Mouse (Mus musculus) midbrain, embryonic 10.5 days (tissue): Measurements from ENCODE around the gene Phf7. TPM values are rescaled to one million over a fixed set of nuclear protein-coding genes. Genes with fewer than 3 reads are reported as not detected.

ENCODE experiments used
- DNase-seq: peaks from one replicate; pipeline ENCODE4 v3.0.0-alpha.2; 2017; ENCODE audit warnings: low spot score
- H3K27ac ChIP-seq: fragments of 300-500 bp; sonication (generic); replicated peaks from 2 replicates; pipeline ENCODE4 v1.5.1; 2016; ENCODE audit warnings: mild to moderate bottlenecking
- H3K27me3 ChIP-seq: fragments of 300-500 bp; sonication (generic); 2 replicates; pipeline ENCODE4 v1.6.1; 2016; ENCODE audit warnings: low read depth, mild to moderate bottlenecking; ENCODE audit not compliant: poor library complexity, severe bottlenecking
- H3K36me3 ChIP-seq: fragments of 300-500 bp; sonication (generic); 2 replicates; pipeline ENCODE4 v1.6.1; 2016; ENCODE audit warnings: mild to moderate bottlenecking, moderate library complexity
- H3K4me1 ChIP-seq: fragments of 300-500 bp; sonication (generic); 2 replicates; pipeline ENCODE4 v1.6.1; 2016
- H3K4me3 ChIP-seq: fragments of 300-500 bp; sonication (generic); 2 replicates; pipeline ENCODE4 v1.5.1; 2016; ENCODE audit warnings: mild to moderate bottlenecking, moderate library complexity
- H3K9me3 ChIP-seq: fragments of 300-500 bp; sonication (generic); replicated peaks from 2 replicates; pipeline ENCODE4 v1.6.1; 2016; ENCODE audit warnings: mild to moderate bottlenecking
- whole genome bisulfite sequencing: fragments of 180-500 bp; shearing (Covaris S2); methylation state at CpG from one replicate; pipeline ENCODE4 v1.1.7; 2016; 5-methylcytosine and 5-hydroxymethylcytosine counted together
- polyA plus RNA-seq: library from polyadenylated mRNA; unstranded; fragments of >200 nt; fragmentation: Nextera tagmentation; extraction: Ambion mirVana; gene quantifications from 2 replicates; pipeline ENCODE4 v1.2.1, GENCODE M21; 2016

The Phf7 gene
- polyA plus RNA-seq, 1 experiment from 2014 or later, result 13.4 TPM

GRCm38 (mm10) chr14:31205562-31206467 is 45.3 kb downstream of the Phf7 start:
- no peaks in the 10 kb centered on the region for H3K27me3 ChIP-seq
- peak overlapping the region; percentile 99 for H3K27ac ChIP-seq
- WGBS, result 2% methylated on average over 39 of the region's 39 CpGs
- DNase-seq, result peak; percentile 62
- peaks cover 27% of the 10 kb centered on the region for H3K4me1 ChIP-seq
- peak overlapping the region; percentile 88 for H3K4me3 ChIP-seq
- peaks cover 41% of the 10 kb centered on the region for H3K36me3 ChIP-seq
- H3K9me3 ChIP-seq, result no peaks in the 10 kb centered on the region

GRCm38 (mm10) chr14:31205244-31205561 is 45.9 kb downstream of the Phf7 start:
- H3K4me1 ChIP-seq, result peaks cover 27% of the 10 kb centered on the region
- H3K27me3 ChIP-seq, result no peaks in the 10 kb centered on the region
- no peaks in the 10 kb centered on the region for H3K9me3 ChIP-seq
- DNase-seq, result peak; percentile 33
- H3K27ac ChIP-seq, result peak overlapping the region; percentile 99
- H3K36me3 ChIP-seq, result peaks cover 47% of the 10 kb centered on the region
- WGBS, result 35% methylated on average over 8 of the region's 8 CpGs
- peak overlapping the region; percentile 88 for H3K4me3 ChIP-seq

- Histone ChIP-seq H3K36me3 (peaks cover 50% of the 10 kb centered on the region), H3K9me3 (no peaks in the 10 kb centered on the region), H3K4me3 (peak overlapping the region; percentile 88), H3K27ac (peak overlapping the region; percentile 99), H3K4me1 (peaks cover 27% of the 10 kb centered on the region), H3K27me3 (no peaks in the 10 kb centered on the region)
- WGBS, result 84% methylated on average over 4 of the region's 4 CpGs
- DNase-seq, result no peak
These were observed 46.3 kb downstream of the Phf7 start for GRCm38 (mm10) chr14:31204844-31205243.

GRCm38 (mm10) chr14:31200038-31200437 is 51.1 kb downstream of the Phf7 start:
- 89% methylated on average over 3 of the region's 3 CpGs for WGBS
- H3K36me3 ChIP-seq, result peaks cover 97% of the 10 kb centered on the region
- no peak overlapping the region for H3K4me3 ChIP-seq
- H3K27ac ChIP-seq, result no peak overlapping the region
- DNase-seq, result no peak
- H3K9me3 ChIP-seq, result no peaks in the 10 kb centered on the region
- H3K27me3 ChIP-seq, result no peaks in the 10 kb centered on the region
- peaks cover 18% of the 10 kb centered on the region for H3K4me1 ChIP-seq

GRCm38 (mm10) chr14:31199599-31199998 is 51.5 kb downstream of the Phf7 start:
- no peak for DNase-seq
- peaks cover 13% of the 10 kb centered on the region for H3K4me1 ChIP-seq
- no peaks in the 10 kb centered on the region for H3K9me3 ChIP-seq
- H3K4me3 ChIP-seq, result no peak overlapping the region
- peaks cover 99% of the 10 kb centered on the region for H3K36me3 ChIP-seq
- H3K27ac ChIP-seq, result no peak overlapping the region
- 95% methylated on average over 7 of the region's 7 CpGs for WGBS
- no peaks in the 10 kb centered on the region for H3K27me3 ChIP-seq

GRCm38 (mm10) chr14:31197547-31198516 is 53.3 kb downstream of the Phf7 start:
- peaks cover 99% of the 10 kb centered on the region for H3K36me3 ChIP-seq
- no peaks in the 10 kb centered on the region for H3K9me3 ChIP-seq
- H3K27me3 ChIP-seq, result no peaks in the 10 kb centered on the region
- no peak for DNase-seq
- H3K4me3 ChIP-seq, result no peak overlapping the region
- H3K4me1 ChIP-seq, result peaks cover 6% of the 10 kb centered on the region; the same call in 1 of the 2 replicates
- WGBS, result 82% methylated on average over 16 of the region's 16 CpGs
- no peak overlapping the region for H3K27ac ChIP-seq

GRCm38 (mm10) chr14:31195968-31196367 is 55.1 kb downstream of the Phf7 start:
- H3K27ac ChIP-seq, result no peak overlapping the region
- H3K9me3 ChIP-seq, result no peaks in the 10 kb centered on the region
- no peaks in the 10 kb centered on the region for H3K27me3 ChIP-seq
- no peak overlapping the region for H3K4me3 ChIP-seq
- peaks cover 6% of the 10 kb centered on the region; the same call in 1 of the 2 replicates for H3K4me1 ChIP-seq
- peaks cover 99% of the 10 kb centered on the region for H3K36me3 ChIP-seq
- no peak for DNase-seq

- Histone ChIP-seq H3K9me3 (no peaks in the 10 kb centered on the region), H3K4me1 (peaks cover 6% of the 10 kb centered on the region; the same call in 1 of the 2 replicates), H3K4me3 (no peak overlapping the region), H3K27ac (no peak overlapping the region), H3K27me3 (no peaks in the 10 kb centered on the region), H3K36me3 (peaks cover 99% of the 10 kb centered on the region)
- DNase-seq, result no peak
- 92% methylated on average over 4 of the region's 4 CpGs for WGBS
These were observed 55.6 kb downstream of the Phf7 start for GRCm38 (mm10) chr14:31195521-31195920.

GRCm38 (mm10) chr14:31194891-31195513 is 56.1 kb downstream of the Phf7 start:
- Histone ChIP-seq H3K27ac (no peak overlapping the region), H3K4me1 (peaks cover 6% of the 10 kb centered on the region), H3K9me3 (no peaks in the 10 kb centered on the region), H3K4me3 (no peak overlapping the region), H3K36me3 (peaks cover 99% of the 10 kb centered on the region), H3K27me3 (no peaks in the 10 kb centered on the region)
- no peak for DNase-seq
- 93% methylated on average over 14 of the region's 14 CpGs for WGBS

- WGBS, result 98% methylated on average over 2 of the region's 2 CpGs
- no peak for DNase-seq
- no peak overlapping the region for H3K27ac ChIP-seq
- H3K9me3 ChIP-seq, result no peaks in the 10 kb centered on the region
- H3K36me3 ChIP-seq, result peaks cover 99% of the 10 kb centered on the region
- peaks cover 12% of the 10 kb centered on the region for H3K4me1 ChIP-seq
- no peaks in the 10 kb centered on the region for H3K27me3 ChIP-seq
- no peak overlapping the region for H3K4me3 ChIP-seq
These were observed 56.7 kb downstream of the Phf7 start for GRCm38 (mm10) chr14:31194441-31194840.

- WGBS, result 93% methylated on average over 7 of the region's 7 CpGs
- H3K9me3 ChIP-seq, result no peaks in the 10 kb centered on the region
These were observed 57.3 kb downstream of the Phf7 start for GRCm38 (mm10) chr14:31193791-31194190.

GRCm38 (mm10) chr14:31191936-31192335 is 59.2 kb downstream of the Phf7 start:
- Histone ChIP-seq H3K36me3 (peaks cover 99% of the 10 kb centered on the region), H3K4me1 (peaks cover 16% of the 10 kb centered on the region), H3K27me3 (no peaks in the 10 kb centered on the region), H3K4me3 (no peak overlapping the region), H3K27ac (no peak overlapping the region), H3K9me3 (no peaks in the 10 kb centered on the region)
- no peak for DNase-seq
- 95% methylated on average over 2 of the region's 2 CpGs for WGBS

More at GRCm38 (mm10) chr14:31193791-31194190, 57.3 kb downstream of the Phf7 start:
- H3K36me3 ChIP-seq, result peaks cover 99% of the 10 kb centered on the region
- DNase-seq, result no peak
- no peaks in the 10 kb centered on the region for H3K27me3 ChIP-seq
- H3K4me1 ChIP-seq, result peaks cover 18% of the 10 kb centered on the region
- no peak overlapping the region for H3K27ac ChIP-seq
- no peak overlapping the region for H3K4me3 ChIP-seq
